Mouse (Mus musculus): ENCODE measurements around the gene Slu7.

Gene Slu7

DNA sequence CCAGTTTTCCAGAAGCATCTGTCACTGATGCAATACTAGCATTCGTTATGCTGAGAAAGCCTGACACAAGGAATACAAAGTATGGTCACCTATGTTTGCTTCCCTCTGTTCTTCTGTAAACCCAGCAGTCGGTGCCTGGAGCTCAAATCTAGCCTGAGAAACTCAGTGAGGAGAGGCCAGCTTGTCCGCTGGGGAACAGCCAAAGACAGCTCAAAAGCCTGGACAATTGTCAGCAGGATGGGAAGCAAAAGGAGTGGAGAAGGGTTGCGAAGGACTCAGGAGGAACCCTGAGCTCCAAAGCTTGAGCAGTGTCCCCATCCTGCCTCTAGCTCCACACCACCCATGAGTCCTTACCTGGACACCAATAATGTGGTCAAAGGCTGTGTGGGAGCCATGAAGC, 50.5 kb downstream of the Slu7 start:
- DNase-seq (ENCODE audit: extremely low spot score, low spot score): no peak

DNA sequence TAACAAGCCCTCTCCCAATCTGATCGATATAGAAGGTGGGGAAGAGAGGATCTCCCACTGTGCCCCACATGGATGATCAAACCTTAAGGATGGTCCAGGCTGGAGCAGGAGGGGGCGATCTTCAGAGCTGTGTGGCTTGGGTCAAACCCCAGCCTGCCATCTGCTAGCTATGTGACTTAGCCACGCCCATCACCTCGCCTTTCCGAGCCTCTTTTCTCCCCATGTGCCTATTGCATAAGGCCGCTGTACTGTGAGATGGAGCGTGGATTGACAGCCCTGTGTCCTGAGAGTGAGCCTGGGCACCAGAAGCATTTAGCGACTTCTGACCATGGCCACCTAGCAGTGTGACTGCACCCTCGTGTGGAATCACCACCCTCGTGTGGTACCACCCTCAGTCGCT, 51.1 kb downstream of the Slu7 start:
- DNase-seq (ENCODE audit: extremely low spot score, low spot score): no peak

- no peak for DNase-seq (ENCODE audit: extremely low spot score, low spot score)
Observed at GRCm38 (mm10) chr11:43485855-43486254, 52.3 kb downstream of the Slu7 start.

DNA sequence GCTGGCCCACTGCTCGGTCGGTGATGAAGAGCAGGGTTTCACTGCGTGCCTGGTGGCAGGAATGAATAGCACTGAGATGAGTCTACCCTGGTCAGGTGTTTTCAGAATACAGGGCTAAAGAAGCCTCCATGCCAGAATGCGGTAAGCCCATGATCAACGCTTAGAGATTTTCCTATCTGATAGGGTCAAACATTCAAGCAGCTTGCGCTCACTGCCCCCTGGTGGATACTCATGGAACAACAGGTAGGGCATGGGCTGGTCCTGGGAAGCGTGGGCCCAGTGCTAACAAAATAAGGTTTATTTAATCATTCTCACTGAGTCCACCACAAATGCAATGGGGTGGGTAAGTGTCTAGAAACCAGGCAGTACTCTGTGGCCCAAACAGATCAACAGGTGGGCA, 59.1 kb downstream of the Slu7 start:
- DNase-seq (ENCODE audit: extremely low spot score, low spot score): peak; percentile 81

- DNase-seq (ENCODE audit: extremely low spot score, low spot score): peak; percentile 80
Observed at GRCm38 (mm10) chr11:43493815-43494409, 60.4 kb downstream of the Slu7 start.

- peak; percentile 27 for DNase-seq (ENCODE audit: extremely low spot score, low spot score)
Observed at GRCm38 (mm10) chr11:43495037-43495436, 61.5 kb downstream of the Slu7 start.

DNA sequence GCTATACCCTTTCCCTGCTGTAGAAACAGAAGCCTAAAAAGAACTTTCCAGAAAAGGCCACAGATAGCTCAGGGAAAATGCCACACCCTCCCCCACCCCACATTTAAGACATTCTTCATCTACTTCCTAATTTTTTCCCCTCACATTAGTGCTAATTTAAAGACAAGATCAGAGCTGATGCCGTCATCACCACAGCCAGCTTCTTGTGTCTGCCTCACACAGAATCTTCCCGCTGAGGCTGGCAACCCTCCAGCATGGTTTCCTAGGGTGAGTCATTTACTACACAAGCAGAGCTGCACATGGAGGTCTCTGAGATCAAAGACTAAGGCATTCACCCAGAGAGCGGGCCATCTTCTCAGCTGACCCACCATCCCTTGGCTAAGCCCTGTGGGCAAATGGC, 62.0 kb downstream of the Slu7 start:
- no peak for DNase-seq (ENCODE audit: extremely low spot score, low spot score)

Measured in neural tube, embryonic 10.5 days (tissue).